Comparison of ENCODE assay signal across 13 mouse cellular contexts in the genomic region with DNA sequence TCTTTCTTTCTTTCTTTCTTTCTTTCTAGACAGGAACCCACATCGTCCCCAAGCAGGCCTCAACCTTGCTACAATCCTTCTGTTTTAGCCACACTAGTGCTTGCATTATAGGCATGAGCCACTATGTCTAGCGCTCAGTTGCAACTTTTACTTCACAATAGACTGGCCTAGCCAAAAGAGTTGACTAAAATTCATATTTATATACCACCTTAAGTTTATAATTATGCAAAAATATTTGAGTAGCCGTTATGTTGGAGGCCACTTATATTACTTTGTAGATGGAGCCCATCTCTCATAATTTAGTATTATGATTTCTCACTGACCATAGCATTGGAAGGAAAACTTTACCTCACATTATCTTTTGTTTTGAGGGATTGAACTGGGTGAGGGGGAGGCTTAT. TPM values are rescaled to one million over a fixed set of nuclear protein-coding genes. Genes with fewer than 3 reads are reported as not detected.
DNase-seq lines count a peak whose midpoint lies in the region; ATAC-seq and TF ChIP-seq lines count a peak whose summit lies in the region.
"Had no signal": no experiment of that assay in that cellular context is flagged by ENCODE, and none has a peak within 500 bp of the region (broad histone marks: within the 10 kb centered on the region; RNA-seq: fewer than 3 reads in every experiment).

No protein-coding gene starts in this region.

- 84% methylated on average over 3 of the region's 3 CpGs for WGBS in embryonic facial prominence, embryonic 12.5 days
- WGBS in hindbrain, embryonic 15.5 days, result 82% methylated on average over 3 of the region's 3 CpGs
- 79% methylated on average over 3 of the region's 3 CpGs for WGBS in midbrain, embryonic 15.5 days
- WGBS in lung, adult 2 months, result 88% methylated on average over 3 of the region's 3 CpGs

- peak; percentile 39 for DNase-seq in heart, adult 11 months
- DNase-seq in heart, postnatal 36 days, result no peak
- DNase-seq in adrenal gland, postnatal 36 days, result no peak
- DNase-seq in lung, adult 2 months, result no peak
- DNase-seq in cerebellum, adult 8-10 months, result no peak
- DNase-seq: adrenal gland, postnatal 14 days; cerebellum, postnatal 36 days; kidney, postnatal 14 days had no signal

- H3K27ac ChIP-seq in embryonic facial prominence, embryonic 12.5 days, result no peak overlapping the region
- H3K27ac ChIP-seq in hindbrain, embryonic 15.5 days (replicated peaks), result no peak overlapping the region
- no peak overlapping the region for H3K27ac ChIP-seq in midbrain, embryonic 15.5 days
- H3K27ac ChIP-seq: limb, embryonic 15.5 days; lung, embryonic 15.5 days had no signal

- intact Hi-C loops in heart, postnatal 36 days (cut with DNase I), result loop anchor here (10.0 kb wide), 1 partner anchor 130 kb away; no protein-coding TSS in a partner anchor

- TF ChIP-seq CTCF in lung, adult 2 months (IDR thresholded peaks at IDR 0.05; ENCODE audit: insufficient read depth, low read length), result no peak

- H3K4me1 ChIP-seq in embryonic facial prominence, embryonic 12.5 days, result peaks cover 19% of the 10 kb centered on the region
- H3K4me1 ChIP-seq in hindbrain, embryonic 15.5 days (replicated peaks), result peaks cover 23% of the 10 kb centered on the region
- peaks cover 23% of the 10 kb centered on the region for H3K4me1 ChIP-seq in midbrain, embryonic 15.5 days
- H3K4me1 ChIP-seq in lung, adult 2 months (ENCODE audit: control insufficient read depth, insufficient read depth, low read length), result peaks cover 2% of the 10 kb centered on the region; the same call in 1 of the 2 replicates

- H3K27me3 ChIP-seq in embryonic facial prominence, embryonic 12.5 days, result no peaks in the 10 kb centered on the region
- no peaks in the 10 kb centered on the region for H3K27me3 ChIP-seq in hindbrain, embryonic 15.5 days
- no peaks in the 10 kb centered on the region for H3K27me3 ChIP-seq in midbrain, embryonic 15.5 days (replicated peaks)
- H3K27me3 ChIP-seq: limb, embryonic 15.5 days; lung, embryonic 15.5 days had no signal

- H3K4me2 ChIP-seq in embryonic facial prominence, embryonic 12.5 days (replicated peaks), result peak overlapping the region; percentile 66
- peak overlapping the region; percentile 61 for H3K4me2 ChIP-seq in hindbrain, embryonic 15.5 days
- peak overlapping the region; percentile 57 for H3K4me2 ChIP-seq in midbrain, embryonic 15.5 days

- no peak for ATAC-seq in embryonic facial prominence, embryonic 12.5 days (ENCODE audit: insufficient number of reproducible peaks, insufficient read depth, low FRiP score, low TSS enrichment)
- ATAC-seq in hindbrain, embryonic 15.5 days (ENCODE audit: low FRiP score, low read depth), result no peak
- ATAC-seq in midbrain, embryonic 15.5 days (replicated peaks), result no peak

- H3K9ac ChIP-seq in embryonic facial prominence, embryonic 12.5 days, result no peak overlapping the region
- H3K9ac ChIP-seq in hindbrain, embryonic 15.5 days, result no peak overlapping the region
- no peak overlapping the region for H3K9ac ChIP-seq in midbrain, embryonic 15.5 days
- H3K9ac ChIP-seq: limb, embryonic 15.5 days had no signal

- H3K4me3 ChIP-seq in embryonic facial prominence, embryonic 12.5 days, result no peak overlapping the region
- no peak overlapping the region for H3K4me3 ChIP-seq in hindbrain, embryonic 15.5 days
- peak overlapping the region; percentile 65; the same call in 1 of the 2 replicates for H3K4me3 ChIP-seq in midbrain, embryonic 15.5 days
- H3K4me3 ChIP-seq in lung, adult 2 months (replicated peaks; ENCODE audit: extremely low read depth, low read depth, low read length), result no peak overlapping the region

- peaks cover 3% of the 10 kb centered on the region; the same call in 1 of the 2 replicates for H3K36me3 ChIP-seq in embryonic facial prominence, embryonic 12.5 days
- H3K36me3 ChIP-seq in hindbrain, embryonic 15.5 days, result no peaks in the 10 kb centered on the region
- no peaks in the 10 kb centered on the region; the same call in 1 of the 2 replicates for H3K36me3 ChIP-seq in midbrain, embryonic 15.5 days (replicated peaks)
- H3K36me3 ChIP-seq: lung, embryonic 15.5 days had no signal

- TF ChIP-seq POLR2A in lung, adult 2 months (IDR thresholded peaks at IDR 0.05; ENCODE audit: borderline replicate concordance, extremely low read depth, low read depth, low read length), result no peak

- no peaks in the 10 kb centered on the region for H3K9me3 ChIP-seq in embryonic facial prominence, embryonic 12.5 days
- H3K9me3 ChIP-seq in hindbrain, embryonic 15.5 days, result no peaks in the 10 kb centered on the region
- H3K9me3 ChIP-seq in midbrain, embryonic 15.5 days, result no peaks in the 10 kb centered on the region
- H3K9me3 ChIP-seq: limb, embryonic 15.5 days; lung, embryonic 15.5 days had no signal

RNA-seq across cellular contexts. Expression of a gene that starts 3.0 kb away (rescaled TPM):
- total RNA-seq in heart, postnatal 36 days (2021), result 10 to 100 TPM; 13.7 to 14.0 TPM
- 25.8 and 28.2 TPM in 2 replicates for polyA plus RNA-seq in embryonic facial prominence, embryonic 12.5 days (2016; fragmentation: Nextera tagmentation; extraction: Ambion mirVana)
- polyA plus RNA-seq in hindbrain, embryonic 15.5 days (2015; fragmentation: Nextera tagmentation; extraction: Ambion mirVana), result 27.9 and 29.9 TPM in 2 replicates
- 32.5 and 33.1 TPM in 2 replicates for polyA plus RNA-seq in midbrain, embryonic 15.5 days (2015; fragmentation: Nextera tagmentation; extraction: Ambion mirVana)
- total RNA-seq in adrenal gland, postnatal 36 days (2021), result 10 to 100 TPM; 20.0 to 34.6 TPM
- 2.8 and 4.3 TPM in 2 replicates for polyA plus RNA-seq in lung, adult 2 months (2012; rRNA removed)
